Mouse (Mus musculus) heart, embryonic 14.5 days (tissue): ENCODE measurements around the gene Disp1. TPM values are rescaled to one million over a fixed set of nuclear protein-coding genes. Genes with fewer than 3 reads are reported as not detected.
A peak's percentile ranks its signal among the peaks of the same experiment; 100 is the strongest.

Experiments used
- ATAC-seq: fragments of 200-750 bp; cut with Nextera tagmentation; 2 replicates; pipeline ENCODE4 v1.8.0; 2017; ENCODE audit warnings: low read depth, moderate TSS enrichment; ENCODE audit not compliant: insufficient number of reproducible peaks, insufficient read depth, low FRiP score
- H3K27ac ChIP-seq, 2 experiments: fragments of 200-500 bp in 1 of 2; fragments of 300-500 bp in 1 of 2; sonication (generic) in 1 of 2; replicated peaks in 1 of 2; 2 replicates each; pipeline ENCODE4 v1.5.1; 2012 to 2014; ENCODE audit warnings: low read depth in 2 of 2, low read length in 2 of 2, control low read depth in 1 of 2, mild to moderate bottlenecking in 1 of 2, mixed read lengths in 1 of 2; ENCODE audit not compliant: control insufficient read depth in 1 of 2, insufficient read depth in 1 of 2
- H3K27me3 ChIP-seq: fragments of 300-500 bp; sonication (generic); 2 replicates; pipeline ENCODE4 v1.6.1; 2014; ENCODE audit warnings: mild to moderate bottlenecking, low read length, control low read depth; ENCODE audit not compliant: control insufficient read depth, insufficient read depth
- H3K36me3 ChIP-seq: fragments of 300-500 bp; sonication (generic); 2 replicates; pipeline ENCODE4 v1.6.1; 2014; ENCODE audit warnings: mild to moderate bottlenecking, control low read depth, low read length, mixed read lengths; ENCODE audit not compliant: control insufficient read depth, insufficient read depth
- H3K4me1 ChIP-seq, 2 experiments: fragments of 200-500 bp in 1 of 2; fragments of 300-500 bp in 1 of 2; sonication (generic) in 1 of 2; 2 replicates each; pipeline ENCODE4 v1.6.1; 2012 to 2014; ENCODE audit warnings: low read length in 2 of 2, control low read depth in 1 of 2, mixed read lengths in 1 of 2; ENCODE audit not compliant: control insufficient read depth in 2 of 2, insufficient read depth in 2 of 2
- H3K4me2 ChIP-seq: fragments of 300-500 bp; sonication (generic); 2 replicates; pipeline ENCODE4 v1.6.1; 2014; ENCODE audit warnings: mild to moderate bottlenecking, low read length
- H3K4me3 ChIP-seq, 2 experiments: fragments of 200-500 bp in 1 of 2; fragments of 300-500 bp in 1 of 2; sonication (generic) in 1 of 2; 2 replicates each; pipeline ENCODE4 v1.5.1; 2012 to 2014; ENCODE audit warnings: low read length in 2 of 2, mild to moderate bottlenecking in 2 of 2, control low read depth in 1 of 2, low read depth in 1 of 2, moderate library complexity in 1 of 2; ENCODE audit not compliant: control insufficient read depth in 1 of 2, insufficient read depth in 1 of 2
- H3K9ac ChIP-seq: fragments of 300-500 bp; sonication (generic); 2 replicates; pipeline ENCODE4 v1.6.1; 2014; ENCODE audit warnings: mild to moderate bottlenecking, low read length
- H3K9me3 ChIP-seq: fragments of 300-500 bp; sonication (generic); 2 replicates; pipeline ENCODE4 v1.6.1; 2016; ENCODE audit warnings: low read length, control low read depth; ENCODE audit not compliant: control insufficient read depth
- WGBS: fragments of 180-500 bp; shearing (Covaris S2); extraction: QIAGEN DNeasy Blood & Tissue Kit; methylation state at CpG from one replicate; pipeline ENCODE4 v1.1.7; 2014; 5-methylcytosine and 5-hydroxymethylcytosine counted together
- polyA plus RNA-seq: library from polyadenylated mRNA; unstranded; fragments of >200 nt; fragmentation: Nextera tagmentation; extraction: Ambion mirVana; gene quantifications from 2 replicates; pipeline ENCODE4 v1.2.1, GENCODE M21; 2014

Disp1 gene
- polyA plus RNA-seq, 1 experiment from 2014 or later = 10.8 TPM

- Histone ChIP-seq H3K27ac (no peak overlapping the region), H3K9ac (no peak overlapping the region), H3K27me3 (no peaks in the 10 kb centered on the region), H3K4me3 (no peak overlapping the region), H3K36me3 (no peaks in the 10 kb centered on the region), H3K9me3 (no peaks in the 10 kb centered on the region), H3K4me2 (no peak overlapping the region), H3K4me1 (peaks cover 11 to 31% of the 10 kb centered on the region in 2 experiments)
- no peak for ATAC-seq
- WGBS = 61% methylated on average over 12 of the region's 12 CpGs
Observed at GRCm38 (mm10) chr1:183150379-183150840, 70.9 kb downstream of the Disp1 start.

- Histone ChIP-seq H3K9me3 (no peaks in the 10 kb centered on the region), H3K27ac (no peak overlapping the region), H3K36me3 (no peaks in the 10 kb centered on the region), H3K4me3 (no peak overlapping the region), H3K9ac (no peak overlapping the region), H3K4me2 (no peak overlapping the region), H3K4me1 (peaks cover 11 to 27% of the 10 kb centered on the region in 2 experiments), H3K27me3 (no peaks in the 10 kb centered on the region)
- ATAC-seq = no peak
- WGBS = 55% methylated on average over 5 of the region's 5 CpGs
Observed at GRCm38 (mm10) chr1:183149571-183150105, 71.7 kb downstream of the Disp1 start.

- Histone ChIP-seq H3K36me3 (no peaks in the 10 kb centered on the region), H3K4me2 (peak overlapping the region; percentile 47), H3K9ac (no peak overlapping the region), H3K27ac (no peak overlapping the region), H3K4me1 (peaks cover 10 to 27% of the 10 kb centered on the region in 2 experiments), H3K9me3 (no peaks in the 10 kb centered on the region), H3K4me3 (no peak overlapping the region), H3K27me3 (no peaks in the 10 kb centered on the region)
- WGBS = 10% methylated on average over 5 of the region's 5 CpGs
- ATAC-seq = peak; percentile 93
Observed at GRCm38 (mm10) chr1:183147438-183147841, 73.9 kb downstream of the Disp1 start.

- 22% methylated on average over 9 of the region's 9 CpGs for WGBS
- Histone ChIP-seq H3K4me3 (peak overlapping the region in 1 of 2 experiments; percentile 1; a peak in 2 of 4 replicates), H3K9me3 (no peaks in the 10 kb centered on the region), H3K9ac (peak overlapping the region; percentile 64; the same call in 1 of the 2 replicates), H3K36me3 (no peaks in the 10 kb centered on the region), H3K4me2 (peak overlapping the region; percentile 47), H3K27me3 (no peaks in the 10 kb centered on the region), H3K27ac (0 out of 4 replicates have a peak overlapping the region, but pooled peaks of 1 of the 2 experiments have one; percentile 14), H3K4me1 (peaks cover 11 to 30% of the 10 kb centered on the region in 2 experiments)
- ATAC-seq = no peak
Observed at GRCm38 (mm10) chr1:183146795-183147194, 74.5 kb downstream of the Disp1 start.

GRCm38 (mm10) chr1:183146102-183146735 is 75.1 kb downstream of the Disp1 start:
- Histone ChIP-seq H3K9ac (peak overlapping the region; percentile 64; the same call in 1 of the 2 replicates), H3K9me3 (no peaks in the 10 kb centered on the region), H3K4me2 (peak overlapping the region; percentile 47), H3K4me1 (peaks cover 11 to 33% of the 10 kb centered on the region in 2 experiments), H3K4me3 (peak overlapping the region in 1 of 2 experiments; percentile 1; a peak in 1 of 4 replicates), H3K36me3 (no peaks in the 10 kb centered on the region), H3K27ac (0 out of 4 replicates have a peak overlapping the region, but pooled peaks of 1 of the 2 experiments have one; percentile 14), H3K27me3 (no peaks in the 10 kb centered on the region)
- 53% methylated on average over 7 of the region's 7 CpGs for WGBS
- ATAC-seq = no peak

- whole genome bisulfite sequencing = 19% methylated on average over 4 of the region's 4 CpGs
Observed at GRCm38 (mm10) chr1:183144602-183145205, 76.6 kb downstream of the Disp1 start.

GRCm38 (mm10) chr1:183143246-183143645 is 78.1 kb downstream of the Disp1 start:
- Histone ChIP-seq H3K27ac (no peak overlapping the region), H3K9ac (no peak overlapping the region), H3K9me3 (no peaks in the 10 kb centered on the region), H3K4me1 (peaks cover 18 to 33% of the 10 kb centered on the region in 2 experiments), H3K4me3 (no peak overlapping the region), H3K27me3 (no peaks in the 10 kb centered on the region), H3K4me2 (no peak overlapping the region), H3K36me3 (no peaks in the 10 kb centered on the region)
- WGBS = 66% methylated on average over 7 of the region's 7 CpGs
- ATAC-seq = no peak

More at GRCm38 (mm10) chr1:183144602-183145205, 76.6 kb downstream of the Disp1 start:
- Histone ChIP-seq H3K27ac (no peak overlapping the region), H3K4me1 (peaks cover 16 to 33% of the 10 kb centered on the region in 2 experiments), H3K27me3 (no peaks in the 10 kb centered on the region), H3K4me2 (no peak overlapping the region), H3K9me3 (no peaks in the 10 kb centered on the region), H3K9ac (no peak overlapping the region), H3K4me3 (no peak overlapping the region), H3K36me3 (no peaks in the 10 kb centered on the region)
- no peak for ATAC-seq
